Mouse (Mus musculus): ENCODE measurements around the gene Psmc4.
A peak's percentile ranks its signal among the peaks of the same experiment; 100 is the strongest.

Psmc4 gene

DNA sequence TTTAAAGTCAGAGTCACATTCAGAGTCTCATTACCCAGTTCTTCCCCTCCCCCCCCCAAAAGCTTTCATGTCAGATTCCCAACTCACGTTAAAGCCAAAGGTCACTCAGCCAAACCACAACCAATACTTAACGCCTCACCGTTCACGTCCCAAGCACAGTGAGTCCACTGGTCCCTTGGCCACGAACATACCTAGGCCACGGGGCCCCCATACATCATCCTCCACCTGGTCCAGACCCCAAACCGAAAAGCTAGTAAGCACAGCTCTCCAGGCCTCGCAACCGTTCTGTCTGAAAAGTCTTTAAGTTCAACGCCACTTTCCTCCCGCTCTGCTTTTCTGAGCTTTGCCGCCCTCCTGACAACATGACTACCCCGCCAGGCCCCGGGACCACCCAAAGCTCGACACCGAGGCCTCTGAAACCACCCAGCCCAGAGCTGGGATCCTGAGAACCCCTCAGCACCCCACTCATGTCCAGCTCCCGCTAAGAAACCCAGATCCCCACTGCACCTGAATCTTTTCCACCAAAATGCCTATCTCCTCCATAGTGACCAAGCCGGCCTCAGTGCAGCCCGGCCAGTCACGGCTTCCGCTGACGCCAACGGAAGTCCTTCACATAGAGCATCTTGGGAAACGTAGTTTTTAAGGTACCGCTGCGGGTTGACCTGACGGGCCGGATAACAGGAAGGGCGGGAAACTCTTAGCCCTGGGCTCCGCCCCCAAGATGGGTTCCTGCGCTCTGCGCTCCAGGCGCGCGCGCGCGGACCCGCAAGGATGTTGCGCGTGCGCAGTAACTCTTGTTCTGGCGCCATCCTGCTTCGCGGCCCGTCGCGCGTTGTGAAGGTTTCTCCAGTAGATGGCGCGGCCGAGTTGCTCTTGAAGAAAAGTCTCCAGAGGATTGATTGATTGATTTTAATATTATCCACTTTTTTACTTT, at the start of gene Psmc4:
TSS of gene Psmc4 (minus strand) at position 626 of the 934 bp plus-strand sequence.
- DNase-seq: peak; percentile 99

DNA sequence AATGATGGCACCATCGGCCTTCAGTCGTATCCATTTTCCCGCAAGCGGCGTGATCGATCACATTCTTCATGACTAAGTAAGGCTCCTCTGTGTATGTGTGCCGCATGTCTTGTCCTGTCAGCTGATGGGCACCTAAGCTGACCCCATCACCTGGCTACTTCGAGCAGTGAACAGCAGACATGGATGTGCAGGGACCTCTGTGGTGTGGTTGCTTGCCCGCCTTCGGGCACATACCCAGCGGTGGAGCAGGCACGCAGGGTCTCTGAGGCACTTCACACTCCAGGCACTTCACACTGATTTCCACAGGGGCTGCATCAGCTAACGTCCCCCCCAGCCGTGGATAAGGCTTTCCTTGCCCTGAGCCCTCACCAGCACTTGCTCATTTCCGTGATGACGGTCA, 49.2 kb upstream of the Psmc4 start:
- no peak for DNase-seq

DNA sequence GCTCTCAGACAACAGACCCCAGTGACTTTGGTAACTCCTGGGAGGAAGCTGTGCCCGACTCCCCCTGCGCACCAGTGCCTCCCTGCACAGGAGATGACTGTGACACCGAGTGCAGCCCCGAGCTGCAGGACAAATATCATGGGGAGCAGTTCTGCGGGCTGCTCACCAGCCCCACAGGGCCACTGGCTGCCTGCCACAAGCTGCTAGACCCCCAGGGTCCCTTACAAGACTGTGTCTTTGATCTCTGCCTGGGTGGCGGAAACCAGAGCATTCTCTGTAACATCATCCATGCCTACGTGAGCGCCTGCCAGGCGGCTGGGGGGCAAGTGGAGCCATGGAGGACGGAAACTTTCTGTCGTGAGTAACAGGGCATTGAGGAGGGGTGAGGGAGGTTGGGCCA, 43.6 kb upstream of the Psmc4 start:
- DNase-seq: no peak

DNA sequence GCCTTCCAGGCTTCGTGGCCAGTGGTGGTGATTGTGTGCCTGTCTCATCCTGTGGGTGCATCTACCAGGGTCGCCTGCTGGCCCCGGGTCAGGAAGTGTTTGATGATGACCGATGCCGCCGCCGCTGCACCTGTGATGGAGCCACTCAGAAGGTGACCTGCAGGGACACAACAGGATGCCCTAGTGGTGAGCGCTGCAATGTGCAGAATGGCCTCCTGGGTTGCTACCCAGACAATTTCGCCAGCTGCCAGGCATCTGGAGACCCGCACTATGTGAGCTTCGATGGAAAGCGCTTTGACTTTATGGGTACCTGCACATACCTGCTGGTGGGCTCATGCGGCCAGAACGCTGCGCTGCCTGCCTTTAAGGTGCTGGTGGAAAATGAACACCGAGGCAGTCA, 36.3 kb upstream of the Psmc4 start:
- DNase-seq: no peak

DNA sequence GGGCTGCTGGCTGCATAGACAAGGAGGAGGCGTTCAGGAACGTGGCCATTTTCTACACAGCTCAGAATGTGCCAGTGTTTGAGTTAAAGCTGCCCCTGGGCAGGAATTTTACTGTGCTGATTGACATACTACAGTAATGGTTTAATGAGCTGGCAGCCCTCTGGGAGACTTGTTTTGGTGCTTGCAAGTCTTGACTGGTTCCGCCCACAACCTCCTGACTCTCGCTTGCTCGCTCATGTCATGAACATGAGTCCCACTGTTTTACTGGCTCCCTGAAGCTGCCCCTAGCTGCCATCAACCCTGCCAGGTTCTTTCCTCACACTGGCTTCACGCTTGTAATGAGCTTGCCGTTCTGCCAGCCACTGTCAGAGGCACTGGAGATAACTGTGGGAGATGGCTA, 34.3 kb upstream of the Psmc4 start:
- DNase-seq: no peak

DNA sequence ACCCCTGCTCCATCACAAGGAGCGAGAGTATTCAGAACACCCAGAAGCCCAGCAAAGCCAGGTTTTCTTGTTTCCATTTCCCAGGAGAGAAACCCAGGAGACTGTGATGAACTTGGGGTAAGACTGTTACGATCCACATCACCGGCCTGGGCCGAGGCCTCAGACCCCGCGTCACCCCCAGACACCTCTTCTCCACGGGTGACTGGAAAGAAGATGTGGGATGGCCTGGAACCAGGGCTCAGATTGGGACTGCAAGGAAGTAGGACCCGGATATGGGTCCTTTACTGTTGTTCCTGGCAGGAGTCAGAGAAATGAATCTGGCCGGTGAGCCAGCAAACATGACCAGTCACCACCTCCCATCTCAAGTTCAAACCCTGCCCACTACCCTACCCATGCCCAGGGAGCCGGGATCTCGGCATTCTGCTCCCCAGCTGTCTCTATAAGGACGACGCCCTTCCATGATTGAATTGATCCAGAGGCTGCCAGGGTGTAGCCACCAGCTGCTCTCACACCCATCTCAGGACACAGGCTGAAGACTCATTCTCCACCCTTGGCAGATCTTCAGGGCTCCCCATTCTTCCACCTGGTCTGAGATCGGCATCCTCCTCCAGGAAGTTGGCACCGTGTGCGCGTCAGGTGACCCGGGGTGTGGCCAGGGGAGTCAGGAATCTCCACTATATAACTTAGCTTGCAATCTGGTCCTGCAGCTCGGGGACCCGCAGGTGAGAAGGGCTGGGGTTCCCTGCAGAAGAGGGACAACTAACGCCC, 20.8 kb upstream of the Psmc4 start, which contains the start of gene Fcgbp:
TSS of gene Fcgbp (plus strand) at position 706 of the 768 bp plus-strand sequence.
- no peak for DNase-seq

DNA sequence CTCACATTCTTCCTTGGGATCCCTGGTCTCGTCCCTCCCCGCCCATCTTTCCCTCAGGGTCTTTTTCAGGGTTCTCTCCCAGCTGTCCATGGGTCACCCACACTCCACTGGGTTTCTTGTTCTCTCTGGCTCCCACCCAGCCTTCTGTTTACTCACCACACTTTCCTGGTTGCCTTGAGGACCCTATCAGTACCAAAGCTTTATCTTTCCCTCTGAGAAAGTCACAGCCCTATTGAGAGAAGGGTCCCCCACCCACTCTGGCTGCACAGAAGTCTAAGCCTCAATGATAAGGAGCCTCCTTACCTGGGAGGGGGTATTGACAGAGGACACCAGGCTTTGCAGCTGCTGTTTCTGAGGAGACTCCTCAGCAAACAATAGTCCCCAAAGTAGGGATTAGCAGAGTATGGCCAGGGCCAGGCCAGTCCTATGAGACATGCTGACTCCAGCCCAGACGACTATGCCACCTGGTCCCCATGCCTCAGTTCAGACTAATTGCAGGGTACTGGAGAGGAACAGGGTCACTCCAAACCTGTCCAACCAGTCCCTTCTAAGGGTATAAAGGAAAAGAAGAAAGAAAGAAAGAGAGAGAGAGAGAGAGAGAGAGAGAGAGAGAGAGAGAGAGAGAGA, 19.8 kb upstream of the Psmc4 start:
- DNase-seq: no peak

DNA sequence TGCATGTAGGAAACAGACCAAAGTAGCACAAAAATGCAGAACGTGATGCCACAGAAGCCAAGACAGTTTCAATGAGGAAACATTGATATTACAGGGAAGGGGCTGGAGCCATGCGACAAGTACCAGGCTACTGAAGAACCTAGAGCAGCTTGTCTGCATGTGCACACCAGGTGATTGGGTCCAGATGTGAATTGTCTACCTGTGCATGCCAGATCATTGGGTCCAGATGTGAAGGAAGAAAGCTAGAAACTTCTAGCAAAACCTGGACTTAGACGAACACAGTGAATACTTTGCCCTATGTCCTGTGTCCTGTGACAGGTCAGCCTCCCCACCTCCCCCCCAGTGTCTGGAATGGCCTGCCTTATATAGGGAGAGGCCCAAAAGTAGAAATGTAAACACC, 18.8 kb upstream of the Psmc4 start:
- DNase-seq: no peak

DNA sequence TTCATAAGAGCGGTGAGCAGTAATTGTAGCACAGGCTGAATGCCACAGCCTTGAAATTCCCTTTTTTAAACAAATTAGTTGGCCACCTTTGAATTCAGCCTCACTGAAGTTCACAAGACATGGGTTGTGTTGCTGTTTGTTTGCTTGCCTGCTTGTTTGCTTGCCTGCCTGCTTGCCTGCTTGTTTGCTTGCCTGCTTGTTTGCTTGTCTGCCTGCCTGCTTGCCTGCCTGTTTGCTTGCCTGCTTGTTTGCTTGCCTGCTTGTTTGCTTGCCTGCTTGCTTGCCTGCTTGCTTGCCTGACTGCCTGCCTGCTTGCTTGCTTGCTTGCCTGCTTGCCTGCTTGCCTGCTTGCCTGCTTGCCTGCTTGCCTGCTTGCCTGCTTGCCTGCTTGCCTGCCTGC, 10.1 kb upstream of the Psmc4 start:
- DNase-seq: no peak

DNA sequence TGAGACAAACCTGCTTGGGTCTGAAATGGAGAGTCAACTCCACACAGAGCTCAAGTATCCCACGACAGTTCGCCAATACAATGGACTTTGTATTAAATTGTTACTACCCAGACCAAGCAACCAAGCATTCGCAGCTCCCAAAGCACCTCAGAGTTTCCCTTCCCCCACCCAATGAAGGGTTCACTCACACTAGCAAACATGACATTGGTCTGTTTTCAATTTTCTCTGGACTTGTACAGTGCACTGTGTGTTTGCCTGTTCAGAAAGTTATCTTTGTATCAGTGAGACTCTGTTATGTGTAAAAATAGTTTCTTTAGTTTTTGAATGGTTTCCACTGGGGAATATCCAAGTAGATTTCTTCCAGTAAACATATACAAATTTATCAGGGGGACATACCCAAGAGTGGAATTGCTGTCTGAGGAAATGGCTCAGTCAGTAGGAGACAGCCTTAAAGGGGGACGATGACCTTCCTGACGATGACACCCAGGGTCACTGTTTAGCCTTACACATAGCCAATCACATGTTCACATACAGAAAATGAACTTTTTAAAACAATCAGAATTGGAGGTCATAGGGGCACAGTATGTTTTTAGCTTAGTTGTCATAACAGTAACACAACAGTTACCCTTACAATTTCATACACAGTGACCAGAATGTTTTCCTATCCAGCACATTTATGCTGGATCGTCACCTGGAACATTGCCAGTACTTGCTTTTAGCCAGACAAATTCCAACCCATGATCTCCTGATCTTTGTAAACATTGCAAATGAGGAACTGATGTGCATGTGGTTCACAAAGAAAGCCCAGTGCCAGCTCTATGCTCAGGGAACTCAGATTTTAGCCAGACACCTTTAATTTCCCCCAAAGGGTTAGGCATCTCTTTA, 3.4 kb upstream of the Psmc4 start:
- peak; percentile 42 for DNase-seq

DNA sequence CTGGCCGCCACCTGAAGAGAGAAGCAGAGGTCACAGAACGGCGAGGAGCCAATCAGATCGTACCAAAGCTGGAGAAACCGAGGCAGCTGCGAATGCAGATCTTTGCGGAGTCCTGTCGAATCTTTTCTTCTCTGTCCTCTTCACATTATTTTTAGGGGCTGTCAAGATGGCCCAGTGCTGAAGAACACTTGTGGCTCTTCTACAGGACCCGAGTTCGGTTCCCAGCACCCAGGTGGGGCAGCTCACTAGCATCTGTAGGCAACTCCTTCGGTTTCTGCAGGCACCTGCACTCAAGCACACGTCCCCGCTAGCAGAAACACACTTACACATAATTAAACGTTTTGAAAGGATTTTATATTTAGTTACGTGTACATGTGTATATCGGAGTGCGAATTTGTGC, 683 bp upstream of the Psmc4 start:
- no peak for DNase-seq

DNA sequence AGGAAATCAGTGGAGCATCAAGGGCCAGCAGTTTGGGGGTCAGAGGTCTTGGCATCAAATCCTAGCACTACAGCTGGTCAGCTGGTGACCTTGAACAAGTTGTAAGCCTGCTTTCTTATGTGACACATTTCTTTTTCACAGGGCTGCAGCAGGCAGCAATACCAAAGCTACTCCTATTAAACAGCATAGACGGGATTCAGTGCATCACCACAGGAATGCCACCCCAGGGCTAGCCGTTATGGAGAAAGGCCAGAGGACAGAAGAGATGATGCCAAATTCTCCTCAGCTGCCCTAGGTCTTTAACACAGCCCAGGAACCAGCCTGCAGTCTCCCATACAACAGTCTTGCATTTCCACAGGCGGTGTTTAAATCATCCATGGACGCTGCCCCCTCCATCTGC, 5.4 kb downstream of the Psmc4 start:
- no peak for DNase-seq

DNA sequence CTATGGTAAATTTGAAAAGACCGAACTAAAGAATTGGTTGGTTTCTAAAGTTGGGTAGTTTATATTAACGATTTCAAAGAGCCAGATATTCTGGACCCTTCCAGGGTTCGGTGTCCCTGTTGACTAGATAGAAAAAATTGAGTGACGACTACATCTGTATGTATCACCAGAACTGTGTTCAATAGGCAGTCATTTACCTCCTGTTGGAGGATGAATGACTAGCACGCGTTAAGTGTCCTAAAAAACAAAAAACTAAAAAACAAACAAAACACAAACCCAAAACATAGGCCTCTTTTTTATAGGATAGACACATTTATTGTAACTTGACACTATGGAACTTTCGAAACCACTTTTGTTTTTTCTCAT, 35.5 kb downstream of the Psmc4 start:
- DNase-seq: no peak

DNA sequence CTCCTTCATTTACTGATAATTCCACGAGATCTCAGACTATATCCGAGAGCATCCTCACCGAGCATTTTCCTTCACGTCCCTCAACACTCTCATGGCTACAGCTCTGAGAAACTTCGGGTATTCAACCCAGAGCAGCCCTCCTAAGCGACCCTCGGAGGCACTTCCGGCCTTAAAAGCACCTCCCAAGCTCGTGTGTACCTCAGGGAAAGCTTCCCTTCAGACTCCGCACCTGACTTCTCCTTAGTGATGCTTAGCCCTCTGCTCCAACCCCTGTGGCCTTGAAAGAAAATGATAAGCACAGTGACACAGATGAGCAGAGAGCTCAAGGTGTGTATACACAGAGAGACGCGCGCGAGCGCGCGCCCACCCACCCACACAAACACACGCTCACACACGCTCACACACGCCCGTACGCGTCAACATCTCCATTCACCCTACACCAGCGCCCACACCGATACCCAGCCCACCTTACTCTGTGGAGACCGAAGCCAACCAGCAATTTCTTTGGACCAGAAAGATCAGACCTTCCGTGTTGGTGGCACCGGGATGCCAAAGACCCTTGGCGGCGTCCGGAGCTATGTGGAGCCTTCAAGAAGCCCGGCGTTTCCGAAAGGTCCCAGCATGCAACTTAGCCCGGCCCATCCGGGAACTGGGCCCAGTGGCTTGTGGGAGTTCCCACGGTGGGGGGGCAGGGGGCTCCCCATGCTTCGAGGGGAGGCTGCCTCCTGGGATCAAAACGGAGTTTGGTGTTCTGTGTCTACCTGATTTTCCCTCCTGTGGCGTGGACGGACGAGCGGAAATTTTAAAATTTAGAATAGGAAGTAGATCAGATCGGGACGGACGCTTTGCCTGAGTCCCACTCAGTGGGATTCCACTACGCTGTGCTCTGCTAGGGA, 36.1 kb downstream of the Psmc4 start, which contains the start of gene Zfp850:
TSS of gene Zfp850 (minus strand) at position 567 of the 896 bp plus-strand sequence.
- DNase-seq: peak; percentile 77

DNA sequence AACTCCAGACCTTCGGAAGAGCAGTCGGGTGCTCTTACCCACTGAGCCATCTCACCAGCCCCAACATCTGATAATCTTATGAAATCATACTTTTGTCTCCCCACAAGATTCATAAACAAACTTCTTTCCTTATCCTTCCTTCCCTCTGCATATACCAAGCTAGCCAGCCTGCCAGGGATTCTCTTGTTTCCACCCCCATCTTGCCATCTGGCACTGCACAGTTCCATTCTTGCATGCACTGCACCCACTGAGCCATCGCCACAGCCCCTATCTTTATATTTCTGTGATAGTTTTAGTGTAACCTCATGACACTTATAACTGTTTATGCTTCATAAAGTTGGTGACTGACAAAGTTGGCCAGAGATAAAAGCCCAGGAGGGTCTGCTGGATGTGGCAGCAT, 39.6 kb downstream of the Psmc4 start:
- no peak for DNase-seq
